ENCODE assay signal across 8 mouse cellular contexts in the genomic region with DNA sequence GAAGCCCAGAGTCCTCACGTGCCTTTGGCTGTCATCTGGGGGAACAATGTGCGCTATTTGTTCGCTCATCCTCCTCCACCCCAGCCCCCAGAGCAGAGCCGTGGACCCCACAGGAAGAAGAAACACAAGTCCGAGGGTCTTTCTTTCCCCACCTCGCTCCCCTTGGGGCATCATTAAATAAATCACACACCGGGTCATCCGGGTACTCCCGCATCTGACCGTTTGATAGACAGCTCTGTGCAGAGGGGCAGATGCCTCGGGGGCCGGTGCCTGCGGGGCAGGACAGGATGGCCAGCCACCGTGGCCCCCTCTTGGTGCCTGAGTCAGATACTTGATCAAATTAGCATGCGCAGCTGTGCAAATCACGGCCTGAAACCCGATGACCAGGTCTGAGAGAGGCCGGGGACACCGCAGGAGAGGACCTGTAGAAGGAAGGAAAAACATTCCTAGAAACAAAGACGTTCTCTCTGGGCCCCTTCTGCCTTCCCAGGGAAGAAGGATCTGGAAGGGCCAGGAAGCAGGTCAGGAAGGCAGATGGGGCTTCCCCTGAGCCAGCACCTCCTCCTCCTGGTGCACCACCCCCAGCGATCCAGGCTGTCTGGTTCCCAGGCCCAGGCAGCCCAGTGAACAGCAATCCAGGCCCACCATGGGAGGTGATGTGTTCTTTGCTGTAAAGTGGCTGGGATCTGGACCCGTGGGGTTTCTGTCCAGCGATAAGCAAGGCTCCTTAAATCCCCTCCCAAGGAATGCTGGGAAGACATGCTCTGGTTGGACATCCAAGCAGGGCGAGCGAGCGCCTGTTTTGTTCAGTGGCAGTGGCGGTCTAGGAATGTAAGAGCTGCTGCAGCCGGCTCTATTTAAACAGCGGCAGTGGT.
DNase-seq lines count a peak whose midpoint lies in the region; ATAC-seq and TF ChIP-seq lines count a peak whose summit lies in the region.
"Had no signal": no experiment of that assay in that cellular context is flagged by ENCODE, and none has a peak within 500 bp of the region (broad histone marks: within the 10 kb centered on the region; RNA-seq: fewer than 3 reads in every experiment).

No protein-coding gene starts in this region.

- peaks cover 6% of the 10 kb centered on the region; the same call in 1 of the 2 replicates for H3K27me3 ChIP-seq in kidney, postnatal 0 days (ENCODE audit: insufficient read depth, low read length)
- no peaks in the 10 kb centered on the region for H3K27me3 ChIP-seq in kidney, adult 2 months (replicated peaks; ENCODE audit: control insufficient read depth, insufficient read depth, low read length)
- H3K27me3 ChIP-seq in embryonic facial prominence, embryonic 11.5 days (ENCODE audit: control insufficient read depth, insufficient read depth, low read length), result no peaks in the 10 kb centered on the region
- no peaks in the 10 kb centered on the region for H3K27me3 ChIP-seq in hindbrain, embryonic 11.5 days (ENCODE audit: control insufficient read depth, insufficient read depth, low read length)
- no peaks in the 10 kb centered on the region for H3K27me3 ChIP-seq in midbrain, embryonic 14.5 days (ENCODE audit: control insufficient read depth, insufficient read depth, low read length)

- H3K4me1 ChIP-seq in kidney, postnatal 0 days (replicated peaks; ENCODE audit: insufficient read depth, low read length), result peaks cover 23% of the 10 kb centered on the region
- H3K4me1 ChIP-seq in kidney, adult 2 months (ENCODE audit: control insufficient read depth, insufficient read depth, low read length), result no peaks in the 10 kb centered on the region
- peaks cover 12% of the 10 kb centered on the region for H3K4me1 ChIP-seq in embryonic facial prominence, embryonic 11.5 days (ENCODE audit: control insufficient read depth, insufficient read depth, low read length)
- peaks cover 20% of the 10 kb centered on the region for H3K4me1 ChIP-seq in hindbrain, embryonic 11.5 days (replicated peaks; ENCODE audit: control insufficient read depth, insufficient read depth, low read length)
- H3K4me1 ChIP-seq in midbrain, embryonic 14.5 days (ENCODE audit: control insufficient read depth, insufficient read depth, low read length), result peaks cover 31% of the 10 kb centered on the region

- TF ChIP-seq POLR2A in kidney, adult 2 months (IDR thresholded peaks at IDR 0.05; ENCODE audit: low read depth, low read length), result no peak

- 17% methylated on average over 29 of the region's 29 CpGs for WGBS in kidney, postnatal 0 days
- 29% methylated on average over 29 of the region's 29 CpGs for WGBS in kidney, adult 2 months
- 12% methylated on average over 29 of the region's 29 CpGs for WGBS in embryonic facial prominence, embryonic 11.5 days
- WGBS in hindbrain, embryonic 11.5 days, result 24% methylated on average over 29 of the region's 29 CpGs
- 19% methylated on average over 29 of the region's 29 CpGs for WGBS in midbrain, embryonic 14.5 days

- H3K27ac ChIP-seq in kidney, postnatal 0 days, result peak overlapping the region; percentile 47
- no peak overlapping the region for H3K27ac ChIP-seq in kidney, adult 2 months (ENCODE audit: insufficient read depth, low read depth, low read length)
- peak overlapping the region; percentile 75 for H3K27ac ChIP-seq in embryonic facial prominence, embryonic 11.5 days (replicated peaks; ENCODE audit: low read depth, low read length)
- H3K27ac ChIP-seq in hindbrain, embryonic 11.5 days (ENCODE audit: low read depth, low read length), result peak overlapping the region; percentile 58
- no peak overlapping the region for H3K27ac ChIP-seq in midbrain, embryonic 14.5 days (replicated peaks; ENCODE audit: low read depth, low read length)

- H3K4me2 ChIP-seq in kidney, postnatal 0 days (ENCODE audit: low read length), result peak overlapping the region; percentile 23; the same call in 1 of the 2 replicates
- H3K4me2 ChIP-seq in embryonic facial prominence, embryonic 11.5 days (ENCODE audit: low read depth, low read length), result no peak overlapping the region
- no peak overlapping the region; the same call in 1 of the 2 replicates for H3K4me2 ChIP-seq in hindbrain, embryonic 11.5 days (replicated peaks; ENCODE audit: low read depth, low read length)
- H3K4me2 ChIP-seq in midbrain, embryonic 14.5 days (ENCODE audit: low read length), result no peak overlapping the region

- DNase-seq in kidney, postnatal 0 days (ENCODE audit: low spot score), result peak; percentile 70
- no peak for DNase-seq in kidney, adult 2 months
- peak; percentile 78 for DNase-seq in embryonic facial prominence, embryonic 11.5 days (ENCODE audit: low spot score)
- peak; percentile 70 for DNase-seq in hindbrain, embryonic 11.5 days (ENCODE audit: low spot score)
- DNase-seq in midbrain, embryonic 14.5 days, result peak; percentile 55
- no peak for DNase-seq in testis, postnatal 14 days (ENCODE audit: low spot score)
- DNase-seq in cerebellum, postnatal 4 days (ENCODE audit: low spot score in 2 of 2), result no peak
- DNase-seq: right cerebral cortex, postnatal 25 days had no signal

- TF ChIP-seq CTCF in kidney, postnatal 0 days (IDR thresholded peaks at IDR 0.05; ENCODE audit: low read depth), result no peak
- TF ChIP-seq CTCF in kidney, adult 2 months (conservative IDR thresholded peaks at IDR 0.05; ENCODE audit: insufficient read depth, insufficient read length, low read depth, low read length), result no peak

- ATAC-seq in kidney, postnatal 0 days (replicated peaks; ENCODE audit: low FRiP score, low read depth), result 0 out of 2 replicates have a peak, but pooled peaks have one; percentile 16
- ATAC-seq in embryonic facial prominence, embryonic 11.5 days (replicated peaks; ENCODE audit: insufficient number of reproducible peaks, low FRiP score, low TSS enrichment, low read depth), result peak; percentile 58
- peak; percentile 62 for ATAC-seq in hindbrain, embryonic 11.5 days (ENCODE audit: low FRiP score)
- no peak; the same call in 1 of the 2 replicates for ATAC-seq in midbrain, embryonic 14.5 days (ENCODE audit: low FRiP score, low TSS enrichment)

- H3K9me3 ChIP-seq in kidney, postnatal 0 days (replicated peaks; ENCODE audit: low read length), result no peaks in the 10 kb centered on the region
- H3K9me3 ChIP-seq in embryonic facial prominence, embryonic 11.5 days (replicated peaks; ENCODE audit: control insufficient read depth, low read length), result no peaks in the 10 kb centered on the region
- H3K9me3 ChIP-seq in hindbrain, embryonic 11.5 days (ENCODE audit: control insufficient read depth, low read length), result no peaks in the 10 kb centered on the region
- H3K9me3 ChIP-seq in midbrain, embryonic 14.5 days (ENCODE audit: control insufficient read depth, low read length), result no peaks in the 10 kb centered on the region

- no peak overlapping the region; the same call in 1 of the 2 replicates for H3K9ac ChIP-seq in kidney, postnatal 0 days (ENCODE audit: low read depth, low read length)
- H3K9ac ChIP-seq in embryonic facial prominence, embryonic 11.5 days (replicated peaks; ENCODE audit: low read length), result peak overlapping the region; percentile 41
- 0 out of 2 replicates have a peak overlapping the region, but pooled peaks have one; percentile 19 for H3K9ac ChIP-seq in hindbrain, embryonic 11.5 days (ENCODE audit: low read depth, low read length)
- H3K9ac ChIP-seq in midbrain, embryonic 14.5 days (replicated peaks; ENCODE audit: low read length), result no peak overlapping the region

- H3K4me3 ChIP-seq in kidney, postnatal 0 days (replicated peaks; ENCODE audit: low read depth, low read length), result no peak overlapping the region
- no peak overlapping the region for H3K4me3 ChIP-seq in kidney, adult 2 months (ENCODE audit: insufficient read depth, low read depth, low read length)
- H3K4me3 ChIP-seq in embryonic facial prominence, embryonic 11.5 days (ENCODE audit: low read depth, low read length), result no peak overlapping the region
- no peak overlapping the region for H3K4me3 ChIP-seq in hindbrain, embryonic 11.5 days (ENCODE audit: low read depth, low read length)
- H3K4me3 ChIP-seq in midbrain, embryonic 14.5 days (replicated peaks; ENCODE audit: low read depth, low read length), result no peak overlapping the region

- no peaks in the 10 kb centered on the region for H3K36me3 ChIP-seq in kidney, postnatal 0 days (ENCODE audit: insufficient read depth, low read length)
- H3K36me3 ChIP-seq in kidney, adult 2 months (ENCODE audit: control insufficient read depth, insufficient read depth, low read length), result no peaks in the 10 kb centered on the region
- H3K36me3 ChIP-seq in embryonic facial prominence, embryonic 11.5 days (replicated peaks; ENCODE audit: control insufficient read depth, insufficient read depth, low read depth, low read length), result no peaks in the 10 kb centered on the region
- no peaks in the 10 kb centered on the region for H3K36me3 ChIP-seq in hindbrain, embryonic 11.5 days (ENCODE audit: control insufficient read depth, insufficient read depth, low read length)
- H3K36me3 ChIP-seq in midbrain, embryonic 14.5 days (ENCODE audit: control insufficient read depth, insufficient read depth, low read length), result no peaks in the 10 kb centered on the region

Comparison
In these comparisons a context has a peak if more than half of its experiments do, and no peak if none do; other contexts are left out.
1. DNase-seq: peak in kidney, postnatal 0 days (single experiment), embryonic facial prominence, embryonic 11.5 days (single experiment), hindbrain, embryonic 11.5 days (single experiment) and midbrain, embryonic 14.5 days (single experiment); none in kidney, adult 2 months (single experiment), testis, postnatal 14 days (single experiment) and cerebellum, postnatal 4 days (0 of 2).
2. H3K27ac ChIP-seq: peak in kidney, postnatal 0 days (single experiment), embryonic facial prominence, embryonic 11.5 days (single experiment) and hindbrain, embryonic 11.5 days (single experiment); none in kidney, adult 2 months (single experiment) and midbrain, embryonic 14.5 days (single experiment).
3. H3K9ac ChIP-seq: peak in embryonic facial prominence, embryonic 11.5 days (single experiment) and hindbrain, embryonic 11.5 days (single experiment); none in kidney, postnatal 0 days (single experiment) and midbrain, embryonic 14.5 days (single experiment).